Mouse (Mus musculus): ENCODE data around the gene Tmem114. TPM values are rescaled to one million over a fixed set of nuclear protein-coding genes. Genes with fewer than 3 reads are reported as not detected.
A peak's percentile ranks its signal among the peaks of the same experiment; 100 is the strongest.

Tmem114 gene
- not detected in 2 replicates for polyA plus RNA-seq (2015; fragmentation: Nextera tagmentation; extraction: Ambion mirVana)

DNA sequence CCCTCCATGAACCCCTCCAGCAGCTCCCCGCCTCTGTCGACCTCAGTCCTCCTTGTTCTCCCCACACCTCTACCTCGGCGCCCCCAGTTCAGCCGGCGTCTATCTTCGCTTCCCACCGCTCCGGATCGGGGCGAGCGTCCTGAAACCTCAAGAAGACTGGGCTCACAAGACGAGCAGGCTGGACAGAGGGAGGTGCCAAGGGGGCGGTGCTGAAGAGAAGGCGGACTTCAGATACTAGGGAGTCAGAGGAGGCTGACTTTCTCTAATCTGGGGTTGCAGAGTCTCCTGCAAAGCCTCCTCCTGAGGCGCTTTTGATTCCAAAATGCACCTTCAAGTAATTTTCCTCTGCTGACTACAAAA lies at the start of gene Tmem114:
Tmem114 (minus strand) TSS at position 166 of the 360 bp plus-strand sequence.
- Histone ChIP-seq H3K4me2 (no peak within 1 kb of the TSS), H3K27ac (replicated peaks) (no peak within 1 kb of the TSS), H3K9ac (no peak within 1 kb of the TSS), H3K4me1 (replicated peaks) (no peaks in the 10 kb centered on the region), H3K36me3 (replicated peaks) (no peaks in the 10 kb centered on the region), H3K9me3 (replicated peaks) (no peaks in the 10 kb centered on the region), H3K4me3 (replicated peaks) (no peak within 1 kb of the TSS), H3K27me3 (peaks cover 62% of the 10 kb centered on the region)
- 5% methylated on average over 16 of the region's 16 CpGs for WGBS (ENCODE audit: insufficient replicate concordance)
- ATAC-seq (ENCODE audit: insufficient read depth), result no peak

DNA sequence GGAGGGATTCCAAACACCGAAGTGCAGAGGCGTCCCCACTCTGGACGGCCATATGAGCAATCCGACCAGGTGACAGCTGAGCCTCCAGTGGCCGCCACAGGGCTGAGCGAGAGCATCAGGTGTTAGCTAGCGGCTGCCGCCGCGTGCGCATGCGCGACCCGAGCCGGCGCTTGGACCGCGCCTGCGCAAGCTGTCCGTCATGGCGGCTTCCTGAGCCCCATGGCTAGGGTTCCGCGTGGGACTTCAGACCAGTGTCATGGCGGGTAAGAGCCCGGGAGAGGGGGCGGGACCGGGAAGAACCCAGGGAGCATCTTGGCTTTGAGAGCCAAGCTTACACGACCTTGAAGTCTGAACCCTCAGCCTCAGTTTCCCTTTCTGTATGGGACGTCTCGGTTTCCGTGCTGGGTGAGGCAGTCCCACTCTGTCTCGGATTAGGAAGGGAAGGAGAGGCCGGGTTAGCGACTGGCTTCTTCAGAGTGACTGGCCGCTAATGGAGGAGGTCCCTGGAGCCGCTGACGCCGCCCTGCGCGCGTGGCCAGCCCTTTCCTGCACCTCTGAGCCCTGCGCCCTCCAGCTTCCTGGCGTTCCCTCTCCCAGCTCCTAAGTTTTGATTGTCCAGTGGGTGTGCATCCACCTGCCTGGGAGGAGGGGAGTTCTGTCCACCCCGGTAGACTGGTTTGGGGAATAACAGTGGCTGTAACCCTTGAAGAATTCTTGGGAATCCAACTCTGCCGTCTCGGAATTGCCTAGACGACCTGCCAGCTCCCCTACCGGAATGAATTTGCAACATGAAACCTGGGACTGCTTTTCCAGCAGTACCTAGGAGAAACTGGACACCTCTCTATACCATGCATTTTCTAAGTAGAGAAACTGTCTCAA lies 45.9 kb upstream of the Tmem114 start, which contains the start of gene Mettl22:
Mettl22 (plus strand) TSS at position 186 of the 879 bp plus-strand sequence.
- Histone ChIP-seq H3K36me3 (replicated peaks) (0 out of 2 replicates have a peak, but pooled peaks cover 3% of the 10 kb centered on the region), H3K27me3 (peaks cover 5% of the 10 kb centered on the region; the same call in 1 of the 2 replicates), H3K9ac (peak within 1 kb of the TSS; percentile 72), H3K9me3 (replicated peaks) (no peaks in the 10 kb centered on the region), H3K4me1 (replicated peaks) (peaks cover 16% of the 10 kb centered on the region), H3K4me3 (replicated peaks) (peak within 1 kb of the TSS; percentile 69), H3K27ac (replicated peaks) (peak within 1 kb of the TSS; percentile 78), H3K4me2 (peak within 1 kb of the TSS; percentile 92)
- under 1% methylated on average over 48 of the region's 48 CpGs for WGBS (ENCODE audit: insufficient replicate concordance)
- peak; percentile 98 for ATAC-seq (ENCODE audit: insufficient read depth)

DNA sequence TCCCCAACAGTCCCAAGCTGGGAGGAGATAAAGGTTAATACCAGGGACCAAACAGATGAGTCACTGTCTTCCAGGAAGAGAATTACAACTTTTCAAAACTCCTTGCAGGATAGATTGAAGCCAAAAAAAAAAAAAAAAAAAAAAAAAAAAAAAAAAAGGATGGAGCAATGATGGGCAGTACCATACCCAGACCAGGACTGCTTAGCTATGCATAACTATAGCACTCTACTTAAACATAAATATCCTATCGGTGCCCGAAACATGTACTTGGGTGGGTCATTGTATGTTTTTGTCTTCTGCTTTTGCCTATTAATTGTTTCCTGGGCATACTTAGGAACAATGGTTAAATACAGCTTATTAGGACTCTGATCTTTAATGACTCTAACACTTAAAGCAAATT lies 45.2 kb upstream of the Tmem114 start:
- Histone ChIP-seq H3K27me3 (peaks cover 5% of the 10 kb centered on the region; the same call in 1 of the 2 replicates), H3K9me3 (replicated peaks) (no peaks in the 10 kb centered on the region), H3K36me3 (replicated peaks) (0 out of 2 replicates have a peak, but pooled peaks cover 3% of the 10 kb centered on the region), H3K4me3 (replicated peaks) (peak overlapping the region; percentile 69), H3K4me1 (replicated peaks) (peaks cover 16% of the 10 kb centered on the region), H3K4me2 (peak overlapping the region; percentile 92), H3K27ac (replicated peaks) (no peak overlapping the region), H3K9ac (no peak overlapping the region)
- ATAC-seq (ENCODE audit: insufficient read depth), result no peak
- WGBS (ENCODE audit: insufficient replicate concordance), result 78% methylated on average over 2 of the region's 2 CpGs

DNA sequence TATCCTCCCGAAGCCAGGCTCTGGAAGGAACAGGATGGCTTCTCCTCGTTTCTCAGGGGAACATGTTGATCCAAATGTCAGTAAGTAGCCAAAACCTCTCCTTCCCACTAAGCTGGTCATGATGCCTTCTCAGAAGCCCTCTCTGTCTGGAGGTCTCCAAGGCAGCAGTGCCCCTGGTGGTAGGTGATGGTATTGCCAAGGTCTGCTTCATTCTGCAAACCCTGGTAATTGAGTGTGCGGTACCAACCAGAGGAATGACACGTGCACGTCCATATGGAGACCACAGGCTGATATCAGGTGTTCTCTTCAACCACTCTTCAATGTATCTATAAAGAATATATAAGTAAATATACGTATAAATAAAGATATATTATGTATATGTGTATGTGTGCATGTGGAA lies 34.2 kb upstream of the Tmem114 start:
- H3K9me3 ChIP-seq (replicated peaks), result no peaks in the 10 kb centered on the region
- no peak overlapping the region for H3K27ac ChIP-seq (replicated peaks)
- H3K27me3 ChIP-seq, result no peaks in the 10 kb centered on the region
- no peaks in the 10 kb centered on the region for H3K4me1 ChIP-seq (replicated peaks)
- ATAC-seq (ENCODE audit: insufficient read depth), result no peak
- no peaks in the 10 kb centered on the region for H3K36me3 ChIP-seq (replicated peaks)
- no peak overlapping the region for H3K9ac ChIP-seq
- 14% methylated on average over 6 of the region's 6 CpGs for WGBS (ENCODE audit: insufficient replicate concordance)
- H3K4me3 ChIP-seq (replicated peaks), result no peak overlapping the region
- H3K4me2 ChIP-seq, result no peak overlapping the region

DNA sequence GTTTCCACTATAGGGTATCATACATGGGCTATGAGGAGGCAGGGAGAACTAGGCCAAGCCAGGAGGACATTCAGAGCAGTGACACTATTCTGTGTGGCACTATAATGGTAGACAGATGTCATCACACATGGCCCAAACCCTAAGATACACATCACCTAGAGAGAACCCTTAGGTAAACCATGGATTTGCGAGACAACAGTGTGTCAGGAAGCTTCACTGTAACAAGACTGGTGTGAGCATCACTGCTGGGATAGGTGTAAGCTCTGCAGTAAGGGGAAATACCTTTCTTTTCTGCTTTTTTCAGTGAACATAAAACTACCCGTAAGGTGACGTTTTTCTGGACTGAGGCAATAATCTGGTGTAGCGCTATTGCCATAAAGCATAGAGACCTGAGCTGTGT lies 33.5 kb upstream of the Tmem114 start:
- no peak overlapping the region for H3K4me2 ChIP-seq
- no peaks in the 10 kb centered on the region for H3K27me3 ChIP-seq
- no peak overlapping the region for H3K27ac ChIP-seq (replicated peaks)
- no peaks in the 10 kb centered on the region for H3K4me1 ChIP-seq (replicated peaks)
- H3K9ac ChIP-seq, result no peak overlapping the region
- WGBS (ENCODE audit: insufficient replicate concordance), result 64% methylated on average over 4 of the region's 4 CpGs
- no peak for ATAC-seq (ENCODE audit: insufficient read depth)
- H3K9me3 ChIP-seq (replicated peaks), result no peaks in the 10 kb centered on the region
- H3K4me3 ChIP-seq (replicated peaks), result no peak overlapping the region
- H3K36me3 ChIP-seq (replicated peaks), result no peaks in the 10 kb centered on the region

DNA sequence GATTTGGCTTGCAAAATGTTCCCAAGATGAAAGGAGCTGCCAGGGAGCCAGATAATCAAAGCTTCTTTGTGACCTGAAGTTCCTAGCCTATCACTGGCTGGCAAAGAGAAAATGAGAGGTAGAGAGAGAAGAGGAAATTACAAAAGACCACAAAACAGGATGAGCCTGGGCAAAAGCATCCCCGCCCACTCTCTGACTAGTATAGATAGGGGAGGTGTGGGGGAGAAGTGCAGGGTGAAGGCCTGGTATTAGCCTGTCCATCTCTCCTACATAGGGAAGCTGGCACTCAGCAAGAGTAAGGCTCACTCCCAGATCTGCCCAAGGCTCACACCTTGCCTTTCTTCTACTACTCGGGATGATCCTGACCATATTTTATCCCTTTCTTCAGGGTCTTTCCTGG lies 30.3 kb upstream of the Tmem114 start:
- ATAC-seq (ENCODE audit: insufficient read depth), result no peak
- no peaks in the 10 kb centered on the region for H3K9me3 ChIP-seq (replicated peaks)
- H3K27ac ChIP-seq (replicated peaks), result no peak overlapping the region
- no peak overlapping the region for H3K4me3 ChIP-seq (replicated peaks)
- no peak overlapping the region for H3K9ac ChIP-seq
- no peaks in the 10 kb centered on the region for H3K27me3 ChIP-seq
- no peaks in the 10 kb centered on the region for H3K4me1 ChIP-seq (replicated peaks)
- 17% methylated on average over 2 of the region's 2 CpGs for WGBS (ENCODE audit: insufficient replicate concordance)
- H3K36me3 ChIP-seq (replicated peaks), result no peaks in the 10 kb centered on the region
- H3K4me2 ChIP-seq, result no peak overlapping the region

DNA sequence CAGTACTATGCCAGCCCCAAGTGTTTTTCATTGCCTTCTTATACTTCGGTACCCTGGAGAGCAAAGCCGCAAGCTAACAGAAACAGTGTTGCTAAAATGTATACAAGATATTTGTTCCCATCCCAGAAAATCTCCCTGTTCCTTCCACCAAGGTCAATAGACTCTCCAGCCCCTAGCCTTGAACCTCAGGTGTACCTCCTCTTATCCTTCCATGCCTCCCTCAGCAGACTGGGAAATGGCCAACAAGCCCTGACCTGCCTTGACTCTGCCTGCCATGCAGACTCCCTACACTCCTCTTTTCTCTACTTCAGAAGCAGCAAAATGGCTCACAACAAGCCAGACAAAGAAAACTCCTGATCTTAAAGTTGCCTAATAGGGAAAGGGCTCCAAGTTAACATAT lies 28.4 kb upstream of the Tmem114 start:
- ATAC-seq (ENCODE audit: insufficient read depth), result no peak
- 81% methylated on average over 2 of the region's 2 CpGs for WGBS (ENCODE audit: insufficient replicate concordance)
- no peaks in the 10 kb centered on the region for H3K4me1 ChIP-seq (replicated peaks)
- no peaks in the 10 kb centered on the region for H3K9me3 ChIP-seq (replicated peaks)
- H3K4me2 ChIP-seq, result no peak overlapping the region
- no peaks in the 10 kb centered on the region for H3K27me3 ChIP-seq
- no peak overlapping the region for H3K9ac ChIP-seq
- H3K4me3 ChIP-seq (replicated peaks), result no peak overlapping the region
- H3K27ac ChIP-seq (replicated peaks), result no peak overlapping the region
- no peaks in the 10 kb centered on the region for H3K36me3 ChIP-seq (replicated peaks)

DNA sequence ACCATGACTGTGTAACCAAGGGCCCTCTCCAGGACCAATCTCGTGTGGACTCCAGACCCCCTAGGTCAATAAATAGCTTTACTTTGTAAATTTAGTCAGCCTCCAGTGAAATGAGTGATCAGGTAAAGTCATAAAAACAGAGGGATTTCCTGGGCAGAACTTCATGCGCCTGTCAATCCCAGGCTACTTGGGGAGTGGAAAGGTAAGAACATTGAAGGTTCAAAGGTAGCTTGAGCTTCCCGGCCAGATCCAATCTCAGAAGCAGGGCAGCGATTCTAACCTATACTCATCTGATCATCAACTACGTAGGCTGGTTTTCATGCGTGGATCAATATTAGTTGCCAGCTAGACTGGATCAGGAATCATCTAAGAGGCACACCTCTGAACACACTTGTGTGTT lies 21.3 kb upstream of the Tmem114 start:
- no peak overlapping the region for H3K4me3 ChIP-seq (replicated peaks)
- 59% methylated on average over 6 of the region's 6 CpGs for WGBS (ENCODE audit: insufficient replicate concordance)
- no peak overlapping the region for H3K4me2 ChIP-seq
- H3K27ac ChIP-seq (replicated peaks), result no peak overlapping the region
- no peak for ATAC-seq (ENCODE audit: insufficient read depth)
- H3K36me3 ChIP-seq (replicated peaks), result no peaks in the 10 kb centered on the region
- no peak overlapping the region for H3K9ac ChIP-seq
- no peaks in the 10 kb centered on the region for H3K27me3 ChIP-seq
- H3K9me3 ChIP-seq (replicated peaks), result no peaks in the 10 kb centered on the region
- no peaks in the 10 kb centered on the region for H3K4me1 ChIP-seq (replicated peaks)

DNA sequence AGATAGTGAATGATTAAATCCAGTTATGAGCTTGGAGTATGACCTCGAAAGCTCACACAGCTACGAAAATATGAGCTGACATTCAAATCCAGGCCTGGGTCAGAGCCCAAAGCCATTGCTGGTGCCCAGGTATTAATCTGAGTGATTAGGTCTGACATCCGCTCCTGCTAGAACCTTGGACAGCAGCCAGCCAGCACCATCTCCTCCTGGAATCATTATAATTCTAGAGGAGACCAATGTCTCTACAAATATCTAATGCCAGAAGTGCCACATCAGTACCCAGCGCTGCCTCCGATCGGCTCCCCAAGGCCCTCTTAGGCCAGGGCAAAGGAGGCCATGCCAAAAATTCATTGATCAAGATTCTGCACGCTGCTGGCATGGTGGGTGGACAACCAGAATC lies 20.0 kb upstream of the Tmem114 start:
- Histone ChIP-seq H3K27me3 (no peaks in the 10 kb centered on the region), H3K9ac (no peak overlapping the region), H3K4me3 (replicated peaks) (no peak overlapping the region), H3K9me3 (replicated peaks) (no peaks in the 10 kb centered on the region), H3K4me2 (no peak overlapping the region), H3K27ac (replicated peaks) (no peak overlapping the region), H3K36me3 (replicated peaks) (no peaks in the 10 kb centered on the region), H3K4me1 (replicated peaks) (no peaks in the 10 kb centered on the region)
- no peak for ATAC-seq (ENCODE audit: insufficient read depth)
- whole genome bisulfite sequencing (ENCODE audit: insufficient replicate concordance), result 64% methylated on average over 7 of the region's 7 CpGs

DNA sequence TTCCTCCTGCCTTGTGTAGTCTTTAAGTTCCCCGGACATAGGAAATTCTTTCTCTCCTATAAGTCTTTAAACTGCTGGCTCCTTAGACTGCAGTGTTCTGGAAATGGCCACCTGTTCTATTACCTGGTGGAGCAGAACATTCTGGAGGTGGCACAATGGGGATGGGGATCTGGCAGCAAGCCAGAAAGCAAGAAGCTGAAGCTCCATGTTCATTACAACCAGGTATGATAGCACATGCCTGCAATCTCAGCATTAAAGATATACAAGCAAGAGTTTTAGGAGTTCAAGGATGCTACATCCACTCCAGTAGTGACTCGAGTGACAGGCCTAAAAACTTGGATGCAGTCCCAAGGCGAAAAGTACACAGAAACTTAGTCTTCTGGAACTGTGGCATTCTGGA lies 7.7 kb upstream of the Tmem114 start:
- no peaks in the 10 kb centered on the region for H3K9me3 ChIP-seq (replicated peaks)
- H3K36me3 ChIP-seq (replicated peaks), result no peaks in the 10 kb centered on the region
- no peaks in the 10 kb centered on the region for H3K4me1 ChIP-seq (replicated peaks)
- no peak overlapping the region for H3K9ac ChIP-seq
- peaks cover 2% of the 10 kb centered on the region for H3K27me3 ChIP-seq
- ATAC-seq (ENCODE audit: insufficient read depth), result no peak
- no peak overlapping the region for H3K27ac ChIP-seq (replicated peaks)
- no peak overlapping the region for H3K4me2 ChIP-seq
- no peak overlapping the region for H3K4me3 ChIP-seq (replicated peaks)
- WGBS (ENCODE audit: insufficient replicate concordance), result 42% methylated on average over 3 of the region's 3 CpGs

DNA sequence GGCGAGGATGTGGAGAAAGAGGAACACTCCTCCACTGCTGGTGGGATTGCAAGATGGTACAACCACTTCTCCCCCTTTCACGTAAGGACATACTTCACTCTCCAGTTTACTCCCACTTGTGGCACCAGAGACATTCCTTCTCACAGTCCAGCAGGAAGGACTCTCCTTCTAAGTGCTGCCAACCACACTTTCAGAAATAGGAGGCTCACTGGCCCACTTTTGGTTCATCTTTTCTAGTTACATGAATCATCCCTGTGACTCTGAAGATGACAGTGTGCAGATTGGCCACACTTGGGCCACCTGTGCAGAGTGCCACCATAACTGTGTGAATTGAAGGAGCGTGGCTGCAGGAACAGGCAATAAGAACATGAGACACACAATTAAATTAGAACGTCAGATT lies 4.6 kb upstream of the Tmem114 start:
- no peak overlapping the region for H3K4me3 ChIP-seq (replicated peaks)
- H3K4me2 ChIP-seq, result no peak overlapping the region
- 55% methylated on average over 4 of the region's 4 CpGs for WGBS (ENCODE audit: insufficient replicate concordance)
- H3K9me3 ChIP-seq (replicated peaks), result no peaks in the 10 kb centered on the region
- H3K27me3 ChIP-seq, result peaks cover 33% of the 10 kb centered on the region
- no peak overlapping the region for H3K27ac ChIP-seq (replicated peaks)
- H3K9ac ChIP-seq, result no peak overlapping the region
- no peaks in the 10 kb centered on the region for H3K36me3 ChIP-seq (replicated peaks)
- no peak for ATAC-seq (ENCODE audit: insufficient read depth)
- H3K4me1 ChIP-seq (replicated peaks), result no peaks in the 10 kb centered on the region

Data from liver, embryonic 15.5 days (tissue).